Mouse (Mus musculus) bone marrow macrophage, adult 2 months (primary cell): ENCODE measurements around the gene Med13l.

ENCODE experiments used
- CTCF ChIP-seq: IDR thresholded peaks from 2 replicates; pipeline ENCODE4 v1.5.1; 2012; ENCODE audit warnings: low read depth, mild to moderate bottlenecking, low read length, moderate library complexity
- POLR2A ChIP-seq: IDR thresholded peaks from 2 replicates; pipeline ENCODE4 v1.6.1; 2012; ENCODE audit warnings: mild to moderate bottlenecking, low read depth, low read length, borderline replicate concordance

GRCm38 (mm10) chr5:118706414-118706813, 145.9 kb downstream of the Med13l start:
- TF ChIP-seq CTCF (no peak), POLR2A (no peak)
